Mouse (Mus musculus) ES-Bruce4 (cell line): ENCODE results near the gene Actg2. TPM values are rescaled to one million over a fixed set of nuclear protein-coding genes. Genes with fewer than 3 reads are reported as not detected.

ENCODE experiments used
- H3K27ac ChIP-seq: 2 replicates; pipeline ENCODE4 v1.5.1; 2012; ENCODE audit warnings: low read length, inconsistent platforms; ENCODE audit not compliant: insufficient read depth
- H3K27me3 ChIP-seq: 2 replicates; pipeline ENCODE4 v1.6.1; 2012; ENCODE audit warnings: mild to moderate bottlenecking, low read length, inconsistent platforms; ENCODE audit not compliant: control insufficient read depth, poor library complexity, insufficient read depth, severe bottlenecking
- H3K36me3 ChIP-seq: 2 replicates; pipeline ENCODE4 v1.6.1; 2012; ENCODE audit warnings: inconsistent platforms, mild to moderate bottlenecking, low read length, moderate library complexity; ENCODE audit not compliant: control insufficient read depth, poor library complexity, insufficient read depth, severe bottlenecking
- H3K4me1 ChIP-seq: one replicate; pipeline ENCODE4 v1.8.1; 2011; ENCODE audit warnings: low read length; ENCODE audit not compliant: control insufficient read depth, insufficient read depth
- H3K4me3 ChIP-seq: 2 replicates; pipeline ENCODE4 v1.5.1; 2011; ENCODE audit warnings: low read depth, mild to moderate bottlenecking, low read length
- H3K9ac ChIP-seq: 2 replicates; pipeline ENCODE4 v1.6.1; 2012; ENCODE audit warnings: low read depth, mild to moderate bottlenecking, inconsistent platforms; ENCODE audit not compliant: poor library complexity, severe bottlenecking
- H3K9me3 ChIP-seq: replicated peaks from 2 replicates; pipeline ENCODE4 v1.6.1; 2012; ENCODE audit warnings: mild to moderate bottlenecking, low read length, inconsistent platforms; ENCODE audit not compliant: control insufficient read depth, poor library complexity, insufficient read depth, severe bottlenecking
- CTCF ChIP-seq: IDR thresholded peaks from one replicate; pipeline ENCODE4 v1.8.1; 2011; ENCODE audit warnings: low read depth, low read length
- EP300 ChIP-seq: IDR thresholded peaks from 2 replicates; pipeline ENCODE4 v1.6.1; 2011; ENCODE audit warnings: low read depth, low read length; ENCODE audit not compliant: insufficient read depth
- POLR2A ChIP-seq: IDR thresholded peaks from one replicate; pipeline ENCODE4 v1.8.1; 2011; ENCODE audit warnings: low read length; ENCODE audit not compliant: insufficient read depth
- polyA plus RNA-seq: library from polyadenylated mRNA; stranded (reverse); fragments of >200 nt; gene quantifications from 2 replicates; pipeline ENCODE4 v1.2.4, GENCODE M21; 2011; ENCODE audit warnings: low read depth; ENCODE audit not compliant: missing spikeins, insufficient read depth, insufficient read length

Gene Actg2
- polyA plus RNA-seq, 1 experiment, result 2.1 TPM

DNA sequence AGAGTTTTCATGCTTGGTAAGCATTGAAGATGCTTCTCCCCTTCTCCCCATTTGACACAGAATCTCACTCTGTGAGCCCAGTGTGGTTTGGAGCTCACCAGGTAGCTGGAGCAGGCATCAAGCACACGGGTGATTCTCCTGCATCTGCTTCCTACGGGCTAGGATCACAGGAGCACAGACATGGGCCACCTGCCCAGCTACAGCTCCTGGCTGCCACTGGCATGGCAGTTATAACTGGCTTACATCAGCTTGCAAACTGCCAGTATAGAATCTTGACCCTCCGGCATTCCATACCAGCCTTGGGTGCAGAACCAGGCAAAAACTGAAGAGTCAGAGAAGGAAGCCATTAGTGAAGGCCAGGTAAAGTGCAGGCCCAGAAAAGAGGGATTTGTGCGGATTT, 39.5 kb upstream of the Actg2 start:
- TF ChIP-seq CTCF, result no peak
- no peak for TF ChIP-seq EP300
- no peak for TF ChIP-seq POLR2A
- H3K27ac ChIP-seq, result no peak overlapping the region
- no peaks in the 10 kb centered on the region for H3K27me3 ChIP-seq
- H3K4me1 ChIP-seq, result no peaks in the 10 kb centered on the region
- H3K36me3 ChIP-seq, result no peaks in the 10 kb centered on the region
- no peak overlapping the region for H3K9ac ChIP-seq
- no peak overlapping the region for H3K4me3 ChIP-seq
- H3K9me3 ChIP-seq, result no peaks in the 10 kb centered on the region

DNA sequence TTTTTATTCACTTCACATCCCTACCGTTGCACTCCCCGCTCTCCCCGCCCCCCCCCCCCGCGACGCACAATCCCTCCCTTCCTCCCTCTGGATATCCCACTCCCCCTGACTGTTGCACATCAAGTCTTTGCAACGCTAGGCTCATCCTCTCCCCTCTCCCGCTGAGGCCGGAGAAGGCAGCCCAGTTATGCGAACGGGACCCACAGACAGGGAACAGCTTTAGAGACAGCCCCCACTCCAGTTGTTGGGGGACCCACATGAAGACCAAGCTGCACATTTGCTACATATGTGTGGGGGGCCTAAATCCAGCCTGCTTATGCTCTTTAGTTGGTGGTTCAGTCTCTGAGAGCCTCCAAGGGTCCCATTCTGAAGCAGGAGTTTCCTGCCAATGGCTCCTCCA, 36.6 kb upstream of the Actg2 start, which contains the start of gene Stambp:
Gene Stambp (minus strand): TSS at position 59 of the 400 bp plus-strand sequence.
- Histone ChIP-seq H3K9me3 (no peaks in the 10 kb centered on the region), H3K27me3 (no peaks in the 10 kb centered on the region), H3K4me1 (no peaks in the 10 kb centered on the region), H3K27ac (no peak within 1 kb of the TSS), H3K4me3 (peak within 1 kb of the TSS; percentile 66), H3K9ac (peak within 1 kb of the TSS; percentile 26; the same call in 1 of the 2 replicates), H3K36me3 (no peaks in the 10 kb centered on the region)
- TF ChIP-seq EP300 (no peak), POLR2A (no peak), CTCF (no peak)

DNA sequence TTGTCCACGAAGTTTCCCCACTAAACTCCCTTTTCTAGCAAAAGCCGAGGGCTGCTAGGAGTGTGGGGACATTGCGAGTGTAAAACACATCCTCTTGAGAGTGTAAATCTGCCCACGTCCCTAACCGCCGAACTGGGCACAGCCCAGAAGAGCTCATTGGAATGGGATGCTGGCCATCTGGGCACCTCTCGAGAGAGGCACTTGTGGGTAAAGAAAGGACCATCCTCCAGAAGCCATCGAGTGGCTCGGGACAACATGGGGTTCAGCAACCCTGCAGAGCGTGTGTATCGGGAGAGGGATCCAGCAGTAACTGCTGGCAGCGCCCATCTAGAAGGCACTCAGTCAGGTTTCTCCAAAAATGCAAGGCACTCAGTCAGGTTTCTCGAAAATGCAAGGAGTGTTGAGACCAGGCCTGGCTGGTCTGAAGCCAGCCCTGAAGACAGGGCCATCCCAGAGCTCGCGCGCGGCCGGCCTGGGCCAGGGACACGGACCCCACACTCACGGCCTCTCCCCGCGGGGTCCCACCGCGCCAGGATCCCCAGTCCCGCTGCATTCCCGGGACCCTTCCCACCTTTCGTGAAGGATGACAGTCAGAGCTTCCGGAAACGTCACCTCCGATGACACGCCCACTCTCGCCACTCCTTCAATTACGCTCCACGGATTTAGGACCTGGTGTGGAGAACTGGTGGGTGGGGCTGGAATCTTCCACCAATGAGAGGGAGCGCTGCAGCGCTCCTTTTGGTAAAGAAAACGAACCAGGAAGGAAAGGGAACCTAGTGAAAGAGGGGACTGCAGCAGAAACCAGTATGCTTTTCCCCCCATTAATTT, 36.0 kb upstream of the Actg2 start:
- H3K27me3 ChIP-seq, result no peaks in the 10 kb centered on the region
- no peak overlapping the region for H3K27ac ChIP-seq
- H3K36me3 ChIP-seq, result no peaks in the 10 kb centered on the region
- no peaks in the 10 kb centered on the region for H3K9me3 ChIP-seq
- peak overlapping the region; percentile 26; the same call in 1 of the 2 replicates for H3K9ac ChIP-seq
- no peaks in the 10 kb centered on the region for H3K4me1 ChIP-seq
- TF ChIP-seq CTCF (no peak), POLR2A (no peak), EP300 (no peak)
- peak overlapping the region; percentile 66 for H3K4me3 ChIP-seq

DNA sequence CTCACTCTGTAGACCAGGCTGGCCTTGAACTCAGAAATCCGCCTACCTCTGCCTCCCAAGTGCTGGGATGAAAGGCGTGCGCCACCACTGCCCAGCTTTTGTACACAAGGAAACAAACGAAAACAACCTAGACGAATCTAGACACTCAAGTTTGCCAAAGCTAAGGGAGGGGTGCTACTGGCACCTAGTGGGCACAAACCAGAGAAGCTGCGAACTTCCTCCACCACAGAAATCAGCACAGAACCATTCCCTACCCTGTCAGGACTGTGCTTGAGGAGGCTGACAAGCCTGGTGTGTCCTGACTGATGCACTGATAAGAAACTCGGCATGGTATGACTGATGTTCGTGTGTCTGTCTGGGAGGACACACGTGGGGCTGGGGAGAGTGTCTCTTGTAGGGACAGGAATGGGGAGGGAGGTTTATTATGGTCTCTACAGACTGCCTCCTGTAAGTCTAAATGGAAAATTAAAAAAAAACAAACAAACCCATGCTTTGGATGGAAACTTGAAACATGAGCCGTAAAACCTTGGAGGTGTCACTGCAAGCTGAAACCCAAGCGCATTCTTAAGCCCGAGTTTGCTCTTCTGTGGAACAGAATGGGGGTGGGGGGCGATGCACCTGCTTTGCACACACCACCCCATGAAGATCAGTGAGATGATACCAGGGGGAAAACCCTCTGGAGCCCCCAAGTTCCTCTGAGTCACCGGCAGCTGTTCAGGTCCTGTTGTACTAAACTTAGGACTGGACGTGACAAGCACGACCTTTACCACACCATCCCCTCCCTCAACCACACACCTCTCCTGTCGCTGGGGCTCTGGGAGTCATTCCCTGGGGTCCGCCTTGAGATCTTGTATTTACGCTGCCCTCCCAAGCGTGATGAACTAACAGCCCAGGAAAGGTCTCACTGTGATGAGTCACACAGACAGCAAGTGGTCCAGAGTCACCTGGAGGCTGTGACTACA, 33.1 kb upstream of the Actg2 start:
- Histone ChIP-seq H3K9ac (no peak overlapping the region), H3K27me3 (no peaks in the 10 kb centered on the region), H3K4me1 (no peaks in the 10 kb centered on the region), H3K36me3 (no peaks in the 10 kb centered on the region), H3K27ac (no peak overlapping the region), H3K9me3 (no peaks in the 10 kb centered on the region), H3K4me3 (no peak overlapping the region)
- TF ChIP-seq POLR2A (no peak), EP300 (no peak), CTCF (no peak)

DNA sequence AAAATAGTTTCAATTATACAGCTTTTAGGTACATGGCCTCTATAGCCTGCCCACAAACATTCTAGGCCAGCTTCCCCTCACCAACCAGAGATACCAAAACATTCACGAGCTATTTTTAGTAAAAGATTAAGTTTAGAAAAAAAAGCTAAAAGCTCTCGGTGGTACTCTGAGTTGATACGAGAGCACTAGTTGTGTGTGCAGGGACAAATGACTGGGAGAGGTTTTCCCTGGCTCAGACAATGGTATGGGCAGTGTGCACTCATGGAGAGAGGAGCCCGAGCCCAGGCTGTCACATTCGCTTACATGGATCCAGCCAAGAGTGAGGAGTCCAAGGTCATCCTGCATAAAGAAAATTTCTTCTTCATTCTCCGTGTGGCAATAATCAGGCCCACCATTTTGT, 19.9 kb upstream of the Actg2 start:
- TF ChIP-seq CTCF (no peak), EP300 (no peak), POLR2A (no peak)
- H3K36me3 ChIP-seq, result no peaks in the 10 kb centered on the region
- no peak overlapping the region for H3K27ac ChIP-seq
- no peaks in the 10 kb centered on the region for H3K9me3 ChIP-seq
- H3K27me3 ChIP-seq, result no peaks in the 10 kb centered on the region
- H3K4me3 ChIP-seq, result no peak overlapping the region
- H3K4me1 ChIP-seq, result no peaks in the 10 kb centered on the region
- H3K9ac ChIP-seq, result no peak overlapping the region

DNA sequence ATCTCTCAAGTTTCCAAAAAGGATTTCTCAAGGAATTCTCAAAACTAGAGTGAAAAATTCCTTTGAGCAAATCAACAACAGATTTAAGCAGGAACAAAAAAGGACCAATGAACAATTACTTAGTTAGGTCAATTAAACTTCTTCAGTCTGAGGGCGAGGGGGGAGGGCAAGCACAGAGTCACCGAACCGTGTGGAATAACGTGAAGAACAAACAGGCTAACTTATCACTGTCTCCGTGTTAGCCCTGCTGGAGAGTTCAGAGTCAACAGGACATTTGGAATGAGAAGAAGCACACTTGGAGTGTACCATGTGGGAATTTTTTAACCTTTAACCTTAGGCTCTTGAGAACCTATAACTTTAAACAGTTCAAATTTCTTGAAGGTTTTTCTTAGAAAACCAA, 12.3 kb upstream of the Actg2 start:
- Histone ChIP-seq H3K4me3 (no peak overlapping the region), H3K4me1 (no peaks in the 10 kb centered on the region), H3K36me3 (no peaks in the 10 kb centered on the region), H3K9ac (no peak overlapping the region), H3K9me3 (no peaks in the 10 kb centered on the region), H3K27me3 (no peaks in the 10 kb centered on the region), H3K27ac (no peak overlapping the region)
- TF ChIP-seq CTCF, result no peak
- TF ChIP-seq EP300, result no peak
- no peak for TF ChIP-seq POLR2A
